Mouse (Mus musculus): ENCODE measurements around the gene Gm6370.

- TF ChIP-seq GATA1 (IDR thresholded peaks at IDR 0.05; ENCODE audit: low read length): no peak
- no peak for TF ChIP-seq TAL1 (IDR thresholded peaks at IDR 0.05; ENCODE audit: low read length)
These were observed 37.6 kb upstream of the Gm6370 start for GRCm38 (mm10) chr5:146453556-146453955.

Measured in erythroblast, embryonic 14.5 days (primary cell).